Mouse (Mus musculus) right cerebral cortex, postnatal 25 days (tissue): Measurements from ENCODE around the gene Pcdh9.
A peak's percentile ranks its signal among the peaks of the same experiment; 100 is the strongest.

Experiments used
- DNase-seq: peaks from one replicate; pipeline ENCODE4 v3.0.0; 2022

The Pcdh9 gene

GRCm38 (mm10) chr14:93890519-93891370 lies at the start of gene Pcdh9:
Gene Pcdh9 (minus strand): TSS chr14:93890679.
- peak; percentile 99 for DNase-seq

GRCm38 (mm10) chr14:93906928-93907327 lies 16.4 kb upstream of the Pcdh9 start:
- no peak for DNase-seq

- no peak for DNase-seq
Observed at GRCm38 (mm10) chr14:93898533-93898932, 8.1 kb upstream of the Pcdh9 start.

- peak; percentile 14 for DNase-seq
Observed at GRCm38 (mm10) chr14:93895131-93895530, 4.7 kb upstream of the Pcdh9 start.

- DNase-seq = peak; percentile 58
Observed at GRCm38 (mm10) chr14:93891371-93891746, 880 bp upstream of the Pcdh9 start.

GRCm38 (mm10) chr14:93889839-93890518 lies 500 bp downstream of the Pcdh9 start:
- DNase-seq = peak; percentile 44

GRCm38 (mm10) chr14:93889231-93889630 lies 1.2 kb downstream of the Pcdh9 start:
- DNase-seq = peak; percentile 38

- peak; percentile 23 for DNase-seq
Observed at GRCm38 (mm10) chr14:93888346-93888745, 2.1 kb downstream of the Pcdh9 start.

GRCm38 (mm10) chr14:93887066-93887465 lies 3.4 kb downstream of the Pcdh9 start:
- no peak for DNase-seq

GRCm38 (mm10) chr14:93885551-93886084 lies 4.9 kb downstream of the Pcdh9 start:
- DNase-seq = peak; percentile 12

GRCm38 (mm10) chr14:93884467-93884866 lies 6.0 kb downstream of the Pcdh9 start:
- peak; percentile 79 for DNase-seq

- DNase-seq = no peak
Observed at GRCm38 (mm10) chr14:93880071-93880470, 10.4 kb downstream of the Pcdh9 start.

- DNase-seq = no peak
Observed at GRCm38 (mm10) chr14:93875968-93876367, 14.5 kb downstream of the Pcdh9 start.

GRCm38 (mm10) chr14:93868211-93868610 lies 22.3 kb downstream of the Pcdh9 start:
- no peak for DNase-seq

GRCm38 (mm10) chr14:93858069-93858468 lies 32.4 kb downstream of the Pcdh9 start:
- DNase-seq = no peak

- no peak for DNase-seq
Observed at GRCm38 (mm10) chr14:93846091-93846677, 44.3 kb downstream of the Pcdh9 start.

- DNase-seq = no peak
Observed at GRCm38 (mm10) chr14:93842686-93843288, 47.7 kb downstream of the Pcdh9 start.

- DNase-seq = no peak
Observed at GRCm38 (mm10) chr14:93832511-93832910, 58.0 kb downstream of the Pcdh9 start.

- DNase-seq = no peak
Observed at GRCm38 (mm10) chr14:93827159-93827558, 63.3 kb downstream of the Pcdh9 start.

GRCm38 (mm10) chr14:93826042-93826462 lies 64.4 kb downstream of the Pcdh9 start:
- DNase-seq = no peak

- DNase-seq = no peak
Observed at GRCm38 (mm10) chr14:93818845-93819244, 71.6 kb downstream of the Pcdh9 start.

GRCm38 (mm10) chr14:93817591-93817990 lies 72.9 kb downstream of the Pcdh9 start:
- no peak for DNase-seq

- DNase-seq = no peak
Observed at GRCm38 (mm10) chr14:93794530-93794929, 95.9 kb downstream of the Pcdh9 start.
